Mouse (Mus musculus) brain, embryonic 18.5 days (tissue): ENCODE results near the gene Tub.

ENCODE experiments used
- DNase-seq: peaks from one replicate; pipeline ENCODE4 v3.0.0-alpha.2; 2012; ENCODE audit warnings: low read depth, low spot score

Gene Tub

DNA sequence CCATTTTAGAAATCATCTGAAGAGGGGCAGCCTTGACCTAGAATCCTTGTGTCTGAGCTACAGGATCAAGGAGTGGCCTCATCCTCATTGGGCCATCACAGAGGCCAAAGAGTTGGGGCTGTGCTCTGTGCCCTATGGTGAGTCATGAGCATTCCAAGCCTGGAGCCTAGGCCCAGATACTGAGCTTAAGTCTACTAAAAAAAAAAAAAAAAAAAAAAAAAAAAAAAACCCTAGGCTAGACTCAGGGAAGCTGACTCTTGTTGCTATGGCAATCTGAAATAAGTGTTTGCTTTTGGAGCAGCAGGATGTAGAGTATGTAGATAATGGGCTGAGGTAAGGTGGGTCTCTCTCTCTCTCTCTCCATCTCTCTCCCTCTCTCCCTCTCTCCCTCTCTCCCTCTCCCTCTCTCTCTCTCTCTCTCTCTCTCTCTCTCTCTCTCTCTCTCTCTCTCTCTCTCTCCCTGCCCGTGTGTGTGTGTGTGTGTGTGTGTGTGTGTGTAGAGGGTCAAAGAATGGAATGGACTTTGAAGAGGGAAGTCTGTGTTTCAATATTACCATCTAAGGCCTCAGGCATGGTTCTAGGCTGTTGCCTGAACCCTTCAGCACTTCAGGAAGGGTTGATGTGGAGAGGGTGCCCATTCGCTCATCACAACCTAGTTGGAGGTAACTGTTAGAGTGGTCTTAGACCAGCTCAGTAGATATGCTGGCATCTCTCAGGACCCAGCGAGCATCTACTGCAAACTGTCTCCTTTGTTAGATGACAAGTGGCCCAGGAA lies 36.0 kb downstream of the Tub start:
- DNase-seq: no peak

DNA sequence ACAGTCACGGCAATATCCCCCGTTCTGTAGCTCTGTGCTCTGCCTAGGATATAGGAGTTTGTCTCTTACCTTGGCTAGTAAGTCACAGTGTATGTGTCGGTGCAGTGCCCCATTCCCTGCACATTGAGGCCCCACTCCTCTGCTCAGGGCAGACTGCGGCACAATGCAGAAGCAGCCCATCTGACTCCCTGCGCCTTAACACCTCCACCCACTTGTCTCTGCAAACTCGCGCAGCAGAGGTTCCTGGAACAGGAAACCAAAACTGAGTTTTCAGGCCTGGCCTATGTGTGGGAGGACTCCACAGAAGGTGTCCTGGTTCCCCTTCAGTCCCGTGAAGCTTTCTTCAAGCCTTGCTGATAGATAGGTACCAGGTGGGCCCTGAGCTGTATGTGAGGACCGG lies 41.1 kb downstream of the Tub start:
- no peak for DNase-seq

GRCm38 (mm10) chr7:108993230-108993629 lies 43.1 kb downstream of the Tub start:
- no peak for DNase-seq

DNA sequence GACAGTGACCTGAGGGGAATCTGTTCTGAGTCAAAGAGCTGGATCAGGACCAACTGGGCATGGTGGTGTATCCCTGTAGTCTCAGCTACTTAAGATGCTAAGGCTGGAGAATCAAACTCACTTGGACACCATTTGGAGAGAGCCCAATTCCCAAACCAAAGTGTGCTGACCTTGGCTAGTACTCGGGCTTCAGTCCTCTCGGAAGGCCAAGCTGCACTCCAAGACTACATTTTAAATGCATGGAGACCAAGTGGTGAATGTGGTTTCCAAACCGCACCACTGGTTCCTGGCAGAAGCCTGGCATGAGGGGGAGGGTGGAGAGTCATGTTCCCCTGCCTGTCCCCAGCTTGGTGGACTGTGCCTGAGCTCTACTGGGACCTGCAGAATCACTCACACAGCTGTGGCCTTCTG lies 43.7 kb downstream of the Tub start:
- no peak for DNase-seq

DNA sequence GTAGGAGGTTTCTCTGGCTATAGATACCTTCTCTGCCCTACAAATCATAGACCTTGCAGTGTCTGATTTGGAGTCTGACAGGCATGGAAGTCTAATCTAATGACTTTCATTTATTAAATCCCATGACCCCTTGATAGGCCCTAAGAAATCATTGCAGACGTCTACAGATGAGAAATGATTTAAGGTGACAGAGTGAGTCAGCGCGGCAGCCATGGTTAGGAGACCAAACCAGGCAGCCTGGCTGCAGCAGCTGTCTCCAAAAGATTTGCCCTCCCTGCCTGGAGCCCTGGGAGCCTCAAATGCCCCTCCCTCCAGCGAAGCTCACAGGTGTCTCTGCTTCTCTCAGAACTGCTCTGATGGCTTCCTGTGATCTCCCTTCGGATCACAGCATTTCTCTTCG lies 46.0 kb downstream of the Tub start:
- DNase-seq: no peak

DNA sequence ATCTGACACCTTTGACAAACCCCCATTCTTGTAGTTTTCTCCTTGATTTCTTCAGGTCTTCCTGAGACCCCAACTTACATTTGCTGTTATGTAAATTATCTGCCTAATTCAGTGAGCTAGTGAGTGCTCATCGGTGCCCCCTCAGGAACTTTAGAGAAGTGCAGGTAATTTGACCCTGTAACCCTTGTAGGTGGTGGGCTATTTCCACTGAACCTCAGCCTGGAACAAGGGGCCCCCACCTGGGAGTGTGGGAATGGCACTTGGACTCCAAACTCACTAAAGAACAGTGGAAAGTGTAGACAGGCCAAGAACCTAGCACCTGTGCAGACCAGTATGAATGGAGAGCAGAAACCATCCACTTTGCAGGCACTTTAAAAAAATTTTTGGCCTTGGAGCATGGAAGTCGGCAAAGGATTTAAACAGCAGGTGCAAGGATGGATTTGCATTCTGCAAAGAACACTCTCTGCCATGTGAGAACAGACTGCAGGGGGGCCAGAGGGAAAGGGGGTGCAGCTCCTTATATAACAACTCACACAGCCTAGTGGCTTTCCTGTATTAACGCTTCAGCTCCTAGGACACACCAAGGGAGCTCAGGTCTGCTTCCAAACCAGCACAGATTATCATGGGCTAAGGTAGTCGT lies 50.3 kb downstream of the Tub start:
- no peak for DNase-seq

DNA sequence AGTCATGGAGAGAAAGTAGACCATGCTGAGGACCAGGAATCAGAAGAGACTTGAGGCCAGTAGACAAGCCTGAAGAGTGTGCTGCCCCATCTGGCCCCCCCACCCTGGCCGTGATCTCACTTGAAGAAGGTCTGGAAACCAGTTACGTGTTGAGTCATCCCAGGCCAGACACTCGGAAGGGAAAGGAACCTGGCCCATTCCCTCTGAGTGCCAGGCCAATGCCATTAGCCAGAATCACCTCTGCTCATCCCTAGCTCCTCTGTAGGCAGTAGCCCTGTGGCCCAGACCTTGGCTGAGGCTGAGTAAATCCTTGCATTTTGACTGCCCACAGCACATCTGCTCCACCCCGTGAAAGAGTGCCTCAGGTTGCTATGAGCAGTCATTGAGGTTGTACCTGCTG lies 51.8 kb downstream of the Tub start:
- DNase-seq: no peak

DNA sequence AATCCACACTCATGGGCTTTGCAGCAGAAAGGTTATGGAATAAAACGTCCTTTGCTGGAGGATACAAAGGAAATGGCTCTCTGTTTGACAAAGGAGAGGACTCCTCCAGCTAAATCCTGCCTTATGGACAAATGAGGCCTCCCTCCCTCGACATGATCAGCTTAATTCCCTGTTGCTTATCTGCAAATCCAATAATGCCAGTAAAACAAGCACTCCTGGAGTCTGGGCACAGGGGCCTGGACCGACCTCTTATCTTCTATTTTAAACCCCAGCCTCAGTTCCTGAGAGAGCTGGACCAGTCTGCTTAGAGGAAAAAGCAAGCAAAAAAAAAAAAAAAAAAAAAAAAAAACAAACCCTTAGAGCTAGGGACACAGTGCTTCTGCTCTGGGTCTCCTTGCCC lies 53.5 kb downstream of the Tub start:
- DNase-seq: no peak

GRCm38 (mm10) chr7:109009260-109009659 lies 59.1 kb downstream of the Tub start:
- no peak for DNase-seq

DNA sequence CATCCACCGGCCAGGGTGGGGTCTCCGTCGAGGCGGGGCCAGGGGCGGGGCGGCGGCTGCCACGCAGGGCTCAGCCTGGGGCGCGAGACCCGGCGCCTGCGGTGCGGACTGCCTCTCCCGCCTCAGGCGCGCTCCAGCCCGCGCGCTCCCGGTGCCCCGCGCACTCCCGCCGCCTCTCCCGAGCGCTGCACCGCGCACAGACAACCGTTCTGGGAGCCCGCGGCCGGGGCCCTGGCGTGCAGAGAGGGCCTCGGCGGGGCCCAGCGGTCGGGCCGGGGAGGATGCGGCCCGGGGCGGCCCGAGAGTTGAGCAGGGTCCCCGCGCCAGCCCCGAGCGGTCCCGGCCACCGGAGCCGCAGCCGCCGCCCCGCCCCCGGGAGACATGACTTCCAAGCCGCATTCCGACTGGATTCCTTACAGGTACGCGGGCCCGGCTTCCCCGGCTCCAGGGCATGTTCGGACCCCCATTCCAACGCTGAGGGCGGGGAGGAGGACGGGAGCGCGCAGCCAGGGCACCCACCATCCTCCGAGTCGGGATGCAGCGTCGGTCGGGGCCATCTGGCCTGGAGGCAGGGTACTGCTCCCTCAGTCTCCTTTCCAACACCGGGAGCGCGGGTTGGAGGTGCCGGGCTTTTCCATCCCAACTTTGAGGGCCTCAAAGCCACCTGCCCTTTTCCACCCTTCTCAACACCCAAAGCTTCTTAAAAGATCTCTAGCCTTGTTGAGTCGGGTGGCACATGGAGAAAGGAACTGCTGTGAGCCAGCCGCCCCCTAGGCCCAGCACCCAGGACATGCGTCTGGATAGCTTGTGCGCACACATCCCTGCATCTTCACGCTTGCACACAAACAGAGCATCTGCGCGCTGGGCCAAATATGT lies 60.8 kb downstream of the Tub start:
- no peak for DNase-seq

DNA sequence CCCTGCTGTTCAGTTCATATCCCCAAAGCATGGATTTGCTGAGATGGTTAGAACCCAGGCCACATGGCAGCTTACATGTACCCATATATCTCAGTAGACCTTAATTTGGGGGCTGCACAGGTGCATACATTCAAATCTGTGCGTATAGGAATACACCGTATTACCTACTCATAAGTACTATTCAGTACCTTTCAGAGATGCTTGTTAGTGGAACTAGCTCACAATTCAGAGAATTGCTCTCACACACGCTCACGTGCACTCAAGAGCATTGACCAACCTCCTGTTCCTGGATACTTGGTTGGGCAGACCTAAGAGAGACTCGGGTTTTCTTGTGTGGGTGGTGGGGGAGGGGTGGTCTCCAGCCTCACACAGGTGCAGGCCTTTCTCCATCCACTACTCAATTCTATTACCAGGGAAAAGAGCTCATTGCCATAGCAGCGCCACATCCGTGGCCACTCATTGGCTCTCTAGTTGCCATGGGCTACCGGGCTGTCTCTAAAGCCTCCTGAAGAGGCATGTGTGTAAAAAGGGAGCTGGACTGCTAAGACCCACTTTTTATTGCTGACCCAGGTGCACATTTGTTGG lies 61.5 kb downstream of the Tub start:
- DNase-seq: no peak

GRCm38 (mm10) chr7:109012575-109012974 lies 62.4 kb downstream of the Tub start:
- DNase-seq: no peak

DNA sequence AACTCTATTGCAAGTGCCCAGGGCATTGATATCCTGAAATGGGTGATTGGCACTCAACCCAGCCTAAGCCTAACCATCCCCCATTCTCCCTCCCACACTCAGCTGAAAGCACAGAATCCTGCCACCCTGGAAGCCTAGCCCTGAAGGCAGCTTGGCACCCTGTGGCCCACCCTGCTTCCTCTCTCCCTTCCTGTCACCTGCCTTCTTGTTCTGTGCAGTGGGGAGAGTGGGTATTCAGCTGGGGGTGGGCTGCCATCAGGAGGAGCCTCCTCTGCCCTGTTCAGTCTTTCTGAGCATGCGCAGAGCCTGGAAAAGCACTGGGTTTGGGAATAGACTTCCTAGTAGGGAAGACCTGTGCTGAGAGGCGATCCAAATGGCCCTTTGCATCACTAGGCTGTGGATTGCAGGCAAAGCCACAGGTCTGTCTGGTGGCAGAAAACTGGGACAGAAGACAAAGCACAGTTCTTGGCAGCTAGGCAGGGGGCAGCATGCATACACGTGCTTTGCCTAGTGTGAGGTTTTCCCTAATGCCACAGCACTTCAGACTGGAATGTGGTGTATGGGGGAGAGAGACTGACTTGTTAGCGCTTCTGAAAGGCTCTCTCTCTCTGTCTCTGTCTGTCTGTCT lies 63.0 kb downstream of the Tub start:
- DNase-seq: no peak

DNA sequence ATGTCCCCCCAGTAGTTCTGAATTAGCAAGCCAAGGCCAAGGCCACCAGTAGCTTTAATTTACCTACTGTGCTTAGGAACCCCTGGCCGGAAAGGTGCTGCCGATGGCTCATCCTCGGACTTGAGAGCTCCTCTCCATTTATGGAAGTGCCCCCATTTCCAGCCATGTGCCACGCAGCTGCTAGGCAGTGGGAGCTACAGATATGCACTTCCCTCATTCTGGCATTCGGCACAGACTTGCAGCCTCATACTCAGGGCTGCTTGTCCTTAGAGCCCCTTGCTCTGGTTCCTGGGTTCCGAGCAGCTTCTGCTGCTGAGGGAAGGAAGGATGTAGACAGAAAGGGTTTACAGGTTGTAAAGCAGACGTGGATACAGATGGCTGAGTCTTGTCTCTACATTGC lies 64.7 kb downstream of the Tub start:
- no peak for DNase-seq

DNA sequence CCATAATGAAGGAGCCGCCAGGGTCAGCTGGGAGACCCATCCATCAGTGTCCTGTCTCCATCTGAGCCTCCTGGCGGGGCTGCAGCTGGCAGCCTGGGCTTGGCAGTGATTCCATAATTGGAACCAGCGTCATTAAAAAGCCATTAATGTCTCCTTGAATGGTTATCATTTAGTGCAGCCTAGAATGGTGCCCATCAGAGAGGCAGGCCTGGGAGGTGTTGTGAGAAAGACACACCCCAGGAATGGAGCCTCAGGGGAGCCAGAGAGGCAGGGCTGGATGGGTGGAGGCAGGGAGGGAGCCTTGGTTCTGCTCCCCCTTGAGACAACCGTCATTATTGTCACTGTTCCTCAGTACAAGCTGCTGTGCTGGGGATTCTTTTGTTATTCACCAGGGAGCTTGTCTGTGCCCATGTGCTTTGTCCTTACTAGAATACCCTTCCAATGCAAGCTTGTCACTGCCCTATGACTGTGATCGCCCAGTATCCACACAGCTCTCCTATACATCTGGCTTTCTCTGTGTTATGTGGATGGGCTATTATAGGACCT lies 66.3 kb downstream of the Tub start:
- DNase-seq: no peak

DNA sequence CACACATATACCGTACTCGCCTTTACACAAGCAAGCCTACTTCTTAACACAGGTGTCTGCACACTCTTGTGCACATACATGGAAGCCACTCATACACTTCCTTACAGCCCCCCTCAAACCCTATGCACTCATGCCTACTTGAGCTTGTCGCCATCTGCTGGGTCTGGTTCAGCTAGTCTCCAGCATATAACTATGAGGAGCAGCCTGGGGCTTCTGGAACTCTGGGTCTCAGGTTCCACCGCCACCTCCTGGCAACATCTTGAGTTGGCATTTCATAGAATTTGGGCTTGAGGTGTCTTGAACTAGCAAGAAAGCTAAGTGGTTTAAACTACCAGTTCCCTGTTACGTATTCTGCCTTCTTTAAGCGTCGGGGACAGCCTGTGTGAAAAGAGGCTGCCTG lies 69.1 kb downstream of the Tub start:
- no peak for DNase-seq

DNA sequence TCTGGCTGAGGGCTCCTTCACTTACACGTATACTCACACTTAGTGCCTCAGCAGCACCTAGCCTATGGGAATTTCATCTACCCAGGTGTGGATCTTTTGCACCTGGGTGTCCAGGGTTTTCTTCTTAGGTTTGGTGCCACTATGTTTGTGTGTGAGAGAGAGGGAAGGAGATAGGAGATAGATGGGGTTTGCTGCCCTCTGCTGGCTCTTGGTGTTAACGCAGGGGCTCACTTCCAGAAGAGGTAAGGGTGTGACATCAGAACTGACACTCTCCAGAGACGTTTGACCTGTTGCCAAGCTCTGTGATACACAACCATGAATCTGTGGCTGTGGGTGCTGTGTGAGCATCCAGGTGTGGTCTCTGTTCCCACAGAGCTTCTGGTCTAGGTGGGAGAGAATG lies 71.3 kb downstream of the Tub start:
- no peak for DNase-seq

DNA sequence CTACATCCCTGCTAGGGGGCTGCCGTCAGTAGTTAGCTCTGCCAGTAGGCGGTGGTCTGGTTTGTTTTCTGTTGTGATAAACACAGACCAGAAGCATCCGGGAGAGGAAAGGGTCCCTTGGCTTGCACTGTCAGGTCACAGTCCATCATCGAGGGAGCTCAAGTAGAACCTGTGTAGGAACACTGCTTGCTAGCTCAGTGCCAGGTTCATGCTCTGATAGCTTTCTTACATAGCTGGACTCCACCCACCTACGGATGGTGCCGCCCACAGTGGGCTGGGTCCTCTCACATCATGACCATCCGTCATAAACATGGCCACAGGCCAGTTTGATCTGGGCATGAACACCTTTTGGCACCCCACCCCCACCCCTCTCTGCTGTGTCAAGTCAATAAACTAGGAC lies 75.6 kb downstream of the Tub start:
- DNase-seq: no peak

- no peak for DNase-seq
Observed at GRCm38 (mm10) chr7:109026976-109027375, 76.8 kb downstream of the Tub start.

- DNase-seq: no peak
Observed at GRCm38 (mm10) chr7:109027721-109028120, 77.6 kb downstream of the Tub start.

DNA sequence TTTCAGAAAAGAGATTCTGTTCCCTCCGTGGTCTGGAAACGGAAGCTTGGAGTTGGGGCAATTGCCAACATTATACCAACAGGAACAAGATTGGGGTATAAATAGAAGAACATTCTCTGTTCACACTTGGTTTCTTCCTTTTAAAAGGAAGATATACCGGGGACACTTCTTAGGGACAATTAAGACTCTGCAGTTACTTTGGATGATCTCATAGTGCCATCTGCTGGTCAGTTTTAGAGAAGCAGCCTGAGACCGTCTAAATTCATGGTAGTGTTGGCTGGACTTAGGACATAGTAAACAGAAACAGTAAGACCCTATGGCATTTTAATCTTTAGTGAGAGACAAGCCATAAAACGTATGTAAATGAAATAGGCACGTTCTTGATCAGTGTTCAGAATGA lies 78.1 kb downstream of the Tub start:
- no peak for DNase-seq
